18 mouse cellular contexts compared by ENCODE assay signal in genomic region chr4:115848083-115848482, GRCm38 (mm10). TPM values are rescaled to one million over a fixed set of nuclear protein-coding genes. Genes with fewer than 3 reads are reported as not detected.
DNase-seq lines count a peak whose midpoint lies in the region; ATAC-seq and TF ChIP-seq lines count a peak whose summit lies in the region.
"Had no signal": no experiment of that assay in that cellular context is flagged by ENCODE, and none has a peak within 500 bp of the region (broad histone marks: within the 10 kb centered on the region; RNA-seq: fewer than 3 reads in every experiment).

No protein-coding gene starts in this region.

- TF ChIP-seq RAD21 in MEL (IDR thresholded peaks at IDR 0.05; ENCODE audit: low read depth, low read length) = no peak

- no peaks in the 10 kb centered on the region for H3K79me2 ChIP-seq in MEL (ENCODE audit: control insufficient read depth, insufficient read depth, low read length, poor library complexity)

- 0 out of 2 replicates have a peak overlapping the region, but pooled peaks have one; percentile 35 for H3K27ac ChIP-seq in heart, embryonic 11.5 days (ENCODE audit: low read depth, low read length)
- peak overlapping the region; percentile 98 for H3K27ac ChIP-seq in MEL (ENCODE audit: control insufficient read depth, low read depth, low read length)
- no peak overlapping the region for H3K27ac ChIP-seq in intestine, embryonic 16.5 days (ENCODE audit: low read length)
- H3K27ac ChIP-seq: lung, embryonic 15.5 days; neural tube, embryonic 13.5 days had no signal

- H3K9ac ChIP-seq in heart, embryonic 11.5 days (ENCODE audit: low read depth, low read length) = no peak overlapping the region
- peak overlapping the region; percentile 11; the same call in 1 of the 2 replicates for H3K9ac ChIP-seq in MEL (ENCODE audit: control insufficient read depth, low read depth, low read length, poor library complexity, severe bottlenecking)
- no peak overlapping the region for H3K9ac ChIP-seq in intestine, embryonic 16.5 days (ENCODE audit: low read depth, low read length)
- H3K9ac ChIP-seq: hindbrain, embryonic 14.5 days; lung, embryonic 15.5 days; neural tube, embryonic 13.5 days had no signal

- no peak for TF ChIP-seq POLR2A in MEL (IDR thresholded peaks at IDR 0.05; ENCODE audit: control insufficient read depth in 1 of 2, insufficient read depth in 1 of 2, low read depth in 1 of 2, low read length in 2 of 2, poor library complexity in 1 of 2)

- H3K27me3 ChIP-seq in heart, embryonic 11.5 days (ENCODE audit: control insufficient read depth, insufficient read depth, low read length) = no peaks in the 10 kb centered on the region
- no peaks in the 10 kb centered on the region for H3K27me3 ChIP-seq in MEL (ENCODE audit: control insufficient read depth in 1 of 2, insufficient read depth in 2 of 2, low read length in 2 of 2)
- H3K27me3 ChIP-seq in megakaryocyte, embryonic 14.5 days (replicated peaks) = no peaks in the 10 kb centered on the region
- no peaks in the 10 kb centered on the region for H3K27me3 ChIP-seq in intestine, embryonic 16.5 days (replicated peaks; ENCODE audit: control insufficient read depth, insufficient read depth, low read length)
- H3K27me3 ChIP-seq: lung, embryonic 15.5 days; neural tube, embryonic 13.5 days; Patski had no signal

- H3K4me2 ChIP-seq in heart, embryonic 11.5 days = no peak overlapping the region
- H3K4me2 ChIP-seq in intestine, embryonic 16.5 days (ENCODE audit: low read depth, low read length) = no peak overlapping the region
- H3K4me2 ChIP-seq: hindbrain, embryonic 14.5 days; lung, embryonic 15.5 days; neural tube, embryonic 13.5 days had no signal

- peak in 1 of 2 experiments; percentile 45; a peak in 3 of 4 replicates for TF ChIP-seq EP300 in MEL (IDR thresholded peaks at IDR 0.05; ENCODE audit: low read depth in 1 of 2, low read length in 2 of 2)

- no peak for DNase-seq in heart, postnatal 14 days
- DNase-seq in MEL (ENCODE audit: low read depth, low spot score) = peak; percentile 58
- no peak for DNase-seq in B cell, adult 2 months
- DNase-seq in gastrocnemius, postnatal 4 days (ENCODE audit: low spot score in 2 of 2) = no peak
- DNase-seq: adrenal gland, adult 8-10 months; kidney, adult 8-10 months; midbrain, embryonic 14.5 days had no signal

- no peak overlapping the region for H3K4me3 ChIP-seq in heart, embryonic 11.5 days (ENCODE audit: low read depth, low read length)
- no peak overlapping the region for H3K4me3 ChIP-seq in MEL (ENCODE audit: control insufficient read depth in 1 of 2, insufficient read depth in 1 of 2, low read depth in 2 of 2, low read length in 2 of 2)
- peak overlapping the region; percentile 70 for H3K4me3 ChIP-seq in megakaryocyte, embryonic 14.5 days (replicated peaks)
- no peak overlapping the region for H3K4me3 ChIP-seq in intestine, embryonic 16.5 days (ENCODE audit: low read length)
- H3K4me3 ChIP-seq: lung, embryonic 15.5 days; neural tube, embryonic 13.5 days had no signal

- intact Hi-C loops in heart, postnatal 14 days (cut with DNase I) = no loop called here

- no peak for TF ChIP-seq CTCF in MEL (IDR thresholded peaks at IDR 0.05 in 2 of 3, conservative IDR thresholded peaks at IDR 0.05 in 1 of 3; ENCODE audit: control insufficient read depth in 1 of 3, insufficient read depth in 1 of 3, low read depth in 2 of 3, low read length in 3 of 3, poor library complexity in 1 of 3, severe bottlenecking in 1 of 3)

- peaks cover 27% of the 10 kb centered on the region for H3K4me1 ChIP-seq in heart, embryonic 11.5 days (ENCODE audit: control insufficient read depth, insufficient read depth, low read length)
- peaks cover 29 to 40% of the 10 kb centered on the region in 2 experiments for H3K4me1 ChIP-seq in MEL (ENCODE audit: control insufficient read depth in 1 of 2, insufficient read depth in 2 of 2, low read length in 2 of 2)
- peaks cover 100% of the 10 kb centered on the region for H3K4me1 ChIP-seq in megakaryocyte, embryonic 14.5 days
- peaks cover 4% of the 10 kb centered on the region; the same call in 1 of the 2 replicates for H3K4me1 ChIP-seq in intestine, embryonic 16.5 days (ENCODE audit: control insufficient read depth, insufficient read depth, low read length)

- H3K36me3 ChIP-seq in heart, embryonic 11.5 days (ENCODE audit: control insufficient read depth, insufficient read depth, low read length) = no peaks in the 10 kb centered on the region
- H3K36me3 ChIP-seq in MEL (ENCODE audit: control insufficient read depth in 1 of 2, insufficient read depth in 2 of 2, low read length in 2 of 2) = peaks cover 6 to 41% of the 10 kb centered on the region in 2 experiments
- peaks cover 100% of the 10 kb centered on the region for H3K36me3 ChIP-seq in megakaryocyte, embryonic 14.5 days (replicated peaks; ENCODE audit: low read length)
- no peaks in the 10 kb centered on the region; the same call in 1 of the 2 replicates for H3K36me3 ChIP-seq in intestine, embryonic 16.5 days (ENCODE audit: control insufficient read depth, insufficient read depth, low read length)

- H3K9me3 ChIP-seq in heart, embryonic 11.5 days (replicated peaks; ENCODE audit: control insufficient read depth, low read length) = no peaks in the 10 kb centered on the region
- H3K9me3 ChIP-seq in MEL (replicated peaks; ENCODE audit: insufficient read depth, low read length) = no peaks in the 10 kb centered on the region
- H3K9me3 ChIP-seq in megakaryocyte, embryonic 14.5 days = no peaks in the 10 kb centered on the region
- H3K9me3 ChIP-seq in intestine, embryonic 16.5 days (ENCODE audit: control insufficient read depth, low read length) = no peaks in the 10 kb centered on the region
- H3K9me3 ChIP-seq: lung, embryonic 15.5 days; neural tube, embryonic 13.5 days had no signal

- ATAC-seq in heart, embryonic 11.5 days (replicated peaks; ENCODE audit: insufficient number of reproducible peaks, low FRiP score, low TSS enrichment) = no peak
- peak; percentile 49 for ATAC-seq in granulocyte monocyte progenitor cell, adult 5-6 weeks (replicated peaks; ENCODE audit: poor library complexity, severe bottlenecking)
- no peak for ATAC-seq in intestine, embryonic 16.5 days
- ATAC-seq: Patski had no signal

- 69% methylated on average over 1 of the region's 1 CpGs for WGBS in heart, embryonic 11.5 days (ENCODE audit: insufficient replicate concordance)
- 89% methylated on average over 1 of the region's 1 CpGs for WGBS in intestine, embryonic 16.5 days

TF ChIP-seq in MEL, 35 proteins besides CTCF, POLR2A, EP300 and RAD21 (continues in another document):
- TF ChIP-seq GATA1 (IDR thresholded peaks at IDR 0.05; ENCODE audit: low read depth, low read length) (peak; percentile 37; the same call in 1 of the 2 replicates), TBP (IDR thresholded peaks at IDR 0.05; ENCODE audit: low read depth, low read length) (no peak)

RNA-seq across cellular contexts. Expression of gene Mknk1, which starts 9.1 kb away (rescaled TPM):
- polyA plus RNA-seq in heart, embryonic 11.5 days (2014; fragmentation: Nextera tagmentation; extraction: Ambion mirVana) = 16.0 and 18.8 TPM in 2 replicates
- 10 to 100 TPM; 27.8 to 28.1 TPM for total RNA-seq in heart, postnatal 14 days (2021)
- 24.0 and 25.8 TPM in 2 replicates for total RNA-seq in MEL (2012; rRNA removed)
- 10 to 100 TPM in 1 of 2 experiments, not detected in 1; 38.5 TPM for polyA plus RNA-seq in MEL (2012; ENCODE audit: insufficient read depth in 1 of 2, insufficient read length in 2 of 2, low read depth in 1 of 2, low replicate concordance in 2 of 2, missing spikeins in 1 of 2)
- total RNA-seq in granulocyte monocyte progenitor cell, adult 5-6 weeks (2014; fragmentation: Nextera tagmentation) = 30.0 and 48.8 TPM in 2 replicates
- 30.2 and 39.0 TPM in 2 replicates for total RNA-seq in granulocyte monocyte progenitor cell, adult 5-6 weeks (2017)
- polyA plus RNA-seq in megakaryocyte, embryonic 14.5 days (2012; ENCODE audit: insufficient read depth, low replicate concordance) = 293 and 361 TPM in 2 replicates
- polyA plus RNA-seq in intestine, embryonic 16.5 days (2015; fragmentation: Nextera tagmentation; extraction: Ambion mirVana) = 29.4 and 30.1 TPM in 2 replicates
- total RNA-seq in gastrocnemius, postnatal 4 days (2021) = 10 to 100 TPM; 45.8 to 47.8 TPM

RNA-seq across cellular contexts. Expression of gene Mob3c, which starts 20.2 kb away (rescaled TPM):
- 6.1 and 6.5 TPM in 2 replicates for polyA plus RNA-seq in heart, embryonic 11.5 days (2014; fragmentation: Nextera tagmentation; extraction: Ambion mirVana)
- 1 to 10 TPM; 6.4 to 7.1 TPM for total RNA-seq in heart, postnatal 14 days (2021)
- total RNA-seq in MEL (2012; rRNA removed) = 11.2 and 17.7 TPM in 2 replicates
- polyA plus RNA-seq in MEL (2012; ENCODE audit: insufficient read depth in 1 of 2, insufficient read length in 2 of 2, low read depth in 1 of 2, low replicate concordance in 2 of 2, missing spikeins in 1 of 2) = 1 to 10 TPM in 1 of 2 experiments, not detected in 1; 9.5 TPM
- total RNA-seq in granulocyte monocyte progenitor cell, adult 5-6 weeks (2014; fragmentation: Nextera tagmentation) = 6.0 and 6.3 TPM in 2 replicates
- total RNA-seq in granulocyte monocyte progenitor cell, adult 5-6 weeks (2017) = 2.6 and 6.2 TPM in 2 replicates
- 19.3 and 30.2 TPM in 2 replicates for polyA plus RNA-seq in megakaryocyte, embryonic 14.5 days (2012; ENCODE audit: insufficient read depth, low replicate concordance)
- polyA plus RNA-seq in intestine, embryonic 16.5 days (2015; fragmentation: Nextera tagmentation; extraction: Ambion mirVana) = 15.7 and 18.2 TPM in 2 replicates
- total RNA-seq in gastrocnemius, postnatal 4 days (2021) = 1 to 10 TPM; 5.5 to 8.1 TPM

RNA-seq across cellular contexts. Expression of gene Kncn, which starts 36.1 kb away (rescaled TPM):
- not detected in 2 replicates for polyA plus RNA-seq in heart, embryonic 11.5 days (2014; fragmentation: Nextera tagmentation; extraction: Ambion mirVana)
- total RNA-seq in heart, postnatal 14 days (2021) = not detected
- total RNA-seq in MEL (2012; rRNA removed) = not detected in 2 replicates
- polyA plus RNA-seq in MEL (2012; ENCODE audit: insufficient read depth in 1 of 2, insufficient read length in 2 of 2, low read depth in 1 of 2, low replicate concordance in 2 of 2, missing spikeins in 1 of 2) = not detected
- total RNA-seq in granulocyte monocyte progenitor cell, adult 5-6 weeks (2014; fragmentation: Nextera tagmentation) = not detected in 2 replicates
- total RNA-seq in granulocyte monocyte progenitor cell, adult 5-6 weeks (2017) = not detected in 2 replicates
- 0.29 TPM in 1 of 2 replicates, not detected in the other for polyA plus RNA-seq in megakaryocyte, embryonic 14.5 days (2012; ENCODE audit: insufficient read depth, low replicate concordance)
- not detected in 2 replicates for polyA plus RNA-seq in intestine, embryonic 16.5 days (2015; fragmentation: Nextera tagmentation; extraction: Ambion mirVana)
- not detected for total RNA-seq in gastrocnemius, postnatal 4 days (2021)
- total RNA-seq: adrenal gland, adult 8-10 months had no signal
- polyA plus RNA-seq: C2C12; heart, embryonic 14.5 days; lung, embryonic 15.5 days; Patski; thymus, postnatal 0 days had no signal

RNA-seq across cellular contexts. Expression of gene 6430628N08Rik, which starts 42.4 kb away (rescaled TPM):
- not detected in 2 replicates for polyA plus RNA-seq in heart, embryonic 11.5 days (2014; fragmentation: Nextera tagmentation; extraction: Ambion mirVana)
- not detected for total RNA-seq in heart, postnatal 14 days (2021)
- not detected in 2 replicates for total RNA-seq in MEL (2012; rRNA removed)
- not detected for polyA plus RNA-seq in MEL (2012; ENCODE audit: insufficient read depth in 1 of 2, insufficient read length in 2 of 2, low read depth in 1 of 2, low replicate concordance in 2 of 2, missing spikeins in 1 of 2)
- total RNA-seq in granulocyte monocyte progenitor cell, adult 5-6 weeks (2014; fragmentation: Nextera tagmentation) = not detected in 2 replicates
- not detected in 2 replicates for total RNA-seq in granulocyte monocyte progenitor cell, adult 5-6 weeks (2017)
- polyA plus RNA-seq in megakaryocyte, embryonic 14.5 days (2012; ENCODE audit: insufficient read depth, low replicate concordance) = 0.16 TPM in 1 of 2 replicates, not detected in the other
- polyA plus RNA-seq in intestine, embryonic 16.5 days (2015; fragmentation: Nextera tagmentation; extraction: Ambion mirVana) = not detected in 2 replicates
- total RNA-seq in gastrocnemius, postnatal 4 days (2021) = not detected
- total RNA-seq: adrenal gland, adult 8-10 months had no signal
- polyA plus RNA-seq: C2C12; heart, embryonic 14.5 days; hindbrain, embryonic 14.5 days; lung, embryonic 15.5 days; midbrain, embryonic 14.5 days; Patski; thymus, postnatal 0 days had no signal
